Mouse (Mus musculus) heart, postnatal 36 days (tissue): ENCODE data around the gene Igfals. TPM values are rescaled to one million over a fixed set of nuclear protein-coding genes. Genes with fewer than 3 reads are reported as not detected.

Experiments used
- total RNA-seq, 2 experiments: library from RNA; stranded (reverse); gene quantifications; 2 replicates each; pipeline ENCODE4 v1.2.3; 2021

Igfals gene
- total RNA-seq, 2 experiments from 2014 or later = 7.7 to 8.8 TPM

Other genes with a start within 250 kb of the Igfals start
- gene Tsc2, start 233.4 kb upstream of the Igfals start, total RNA-seq = 100 to 1,000 TPM; 106 to 112 TPM
- gene Nthl1, start 233.3 kb upstream of the Igfals start, total RNA-seq = 1 to 10 TPM; 3.3 to 4.1 TPM
- 100 to 1,000 TPM in 1 of 2 experiments, 10 to 100 TPM in 1; 91.1 to 140 TPM for gene Slc9a3r2, start 215.7 kb upstream of the Igfals start, total RNA-seq
- gene Npw, start 207.5 kb upstream of the Igfals start, total RNA-seq = not detected
- gene Zfp598, start 196.3 kb upstream of the Igfals start, total RNA-seq = 10 to 100 TPM; 17.3 to 19.0 TPM
- under 1 TPM; 0.14 to 0.22 TPM for gene Syngr3, start 176.0 kb upstream of the Igfals start, total RNA-seq
- 10 to 100 TPM; 19.3 to 22.8 TPM for gene Gfer, start 169.8 kb upstream of the Igfals start, total RNA-seq
- gene Noxo1, start 169.8 kb upstream of the Igfals start, total RNA-seq = 1 to 10 TPM in 1 of 2 experiments, under 1 TPM in 1; 0.33 to 1.3 TPM
- gene Tbl3, start 158.3 kb upstream of the Igfals start, total RNA-seq = 10 to 100 TPM; 16.3 to 17.7 TPM
- gene Rnf151, start 147.9 kb upstream of the Igfals start, total RNA-seq = not detected
- gene Rps2, start 147.9 kb upstream of the Igfals start, total RNA-seq = 100 to 1,000 TPM; 668 to 757 TPM
- 1,000 to 10,000 TPM in 1 of 2 experiments, 100 to 1,000 TPM in 1; 979 to 1,034 TPM for gene Ndufb10, start 141.5 kb upstream of the Igfals start, total RNA-seq
- 100 to 1,000 TPM; 400 to 416 TPM for gene Rpl3l, start 138.2 kb upstream of the Igfals start, total RNA-seq
- 100 to 1,000 TPM; 160 to 183 TPM for gene Msrb1, start 129.4 kb upstream of the Igfals start, total RNA-seq
- not detected for gene Hs3st6, start 113.0 kb upstream of the Igfals start, total RNA-seq
- not detected for gene Meiob, start 61.7 kb upstream of the Igfals start, total RNA-seq
- gene Hagh, start 25.9 kb upstream of the Igfals start, total RNA-seq = 100 to 1,000 TPM; 102 to 104 TPM
- gene Fahd1, start 15.6 kb upstream of the Igfals start, total RNA-seq = 10 to 100 TPM; 72.0 to 76.5 TPM
- 10 to 100 TPM; 20.0 to 22.4 TPM for gene Nubp2, start 20.4 kb downstream of the Igfals start, total RNA-seq
- 10 to 100 TPM; 26.3 to 28.0 TPM for gene Spsb3, start 20.6 kb downstream of the Igfals start, total RNA-seq
- 10 to 100 TPM; 18.8 to 19.0 TPM for gene Eme2, start 29.1 kb downstream of the Igfals start, total RNA-seq
- 100 to 1,000 TPM; 103 to 113 TPM for gene Mrps34, start 29.1 kb downstream of the Igfals start, total RNA-seq
- gene Nme3, start 30.5 kb downstream of the Igfals start, total RNA-seq = 10 to 100 TPM; 30.2 to 32.4 TPM
- 10 to 100 TPM; 58.9 to 63.0 TPM for gene Mapk8ip3, start 71.0 kb downstream of the Igfals start, total RNA-seq
- 1 to 10 TPM; 6.4 to 7.9 TPM for gene Jpt2, start 94.7 kb downstream of the Igfals start, total RNA-seq
- 10 to 100 TPM; 12.6 to 13.1 TPM for gene Cramp1l, start 149.8 kb downstream of the Igfals start, total RNA-seq
- gene Ift140, start 150.1 kb downstream of the Igfals start, total RNA-seq = 1 to 10 TPM; 5.7 to 7.3 TPM
- gene Tmem204, start 217.6 kb downstream of the Igfals start, total RNA-seq = 10 to 100 TPM; 34.5 to 36.7 TPM
- gene Telo2, start 250.0 kb downstream of the Igfals start, total RNA-seq = 10 to 100 TPM; 12.4 to 12.7 TPM